Mouse (Mus musculus) liver, embryonic 11.5 days (tissue): Measurements from ENCODE around the gene Rab6a. TPM values are rescaled to one million over a fixed set of nuclear protein-coding genes. Genes with fewer than 3 reads are reported as not detected.

Experiments
- ATAC-seq: fragments of 200-750 bp; cut with Nextera tagmentation; replicated peaks from 2 replicates; pipeline ENCODE4 v1.8.0; 2017; ENCODE audit warnings: moderate number of reproducible peaks, mild to moderate bottlenecking, moderate TSS enrichment, moderate library complexity; ENCODE audit not compliant: low FRiP score
- DNase-seq: peaks from one replicate; pipeline ENCODE4 v3.0.0-alpha.2; 2017; ENCODE audit warnings: low spot score
- H3K27ac ChIP-seq: fragments of 300-500 bp; sonication (generic); 2 replicates; pipeline ENCODE4 v1.5.1; 2014; ENCODE audit warnings: mild to moderate bottlenecking, low read depth, low read length, control low read depth
- H3K27me3 ChIP-seq: fragments of 300-500 bp; sonication (generic); replicated peaks from 2 replicates; pipeline ENCODE4 v1.6.1; 2014; ENCODE audit warnings: low read length, mixed read lengths; ENCODE audit not compliant: control insufficient read depth, insufficient read depth
- H3K36me3 ChIP-seq: fragments of 300-500 bp; sonication (generic); 2 replicates; pipeline ENCODE4 v1.6.1; 2014; ENCODE audit warnings: mild to moderate bottlenecking, low read length, moderate library complexity, mixed read lengths; ENCODE audit not compliant: control insufficient read depth, insufficient read depth
- H3K4me1 ChIP-seq: fragments of 300-500 bp; sonication (generic); replicated peaks from 2 replicates; pipeline ENCODE4 v1.6.1; 2014; ENCODE audit warnings: low read length, mixed read lengths; ENCODE audit not compliant: control insufficient read depth, insufficient read depth
- H3K4me2 ChIP-seq: fragments of 300-500 bp; sonication (generic); 2 replicates; pipeline ENCODE4 v1.6.1; 2014; ENCODE audit warnings: mild to moderate bottlenecking, control low read depth, moderate library complexity
- H3K4me3 ChIP-seq: fragments of 300-500 bp; sonication (generic); 2 replicates; pipeline ENCODE4 v1.5.1; 2014; ENCODE audit warnings: low read depth, low read length, control low read depth
- H3K9ac ChIP-seq: fragments of 300-500 bp; sonication (generic); 2 replicates; pipeline ENCODE4 v1.6.1; 2014; ENCODE audit warnings: low read depth, low read length, control low read depth
- H3K9me3 ChIP-seq: fragments of 300-500 bp; sonication (generic); 2 replicates; pipeline ENCODE4 v1.6.1; 2016; ENCODE audit warnings: low read length, inconsistent platforms, mixed read lengths; ENCODE audit not compliant: control insufficient read depth
- WGBS: fragments of 180-500 bp; shearing (Covaris S2); extraction: QIAGEN DNeasy Blood & Tissue Kit; methylation state at CpG from one replicate; pipeline ENCODE4 v1.1.7; 2014; 5-methylcytosine and 5-hydroxymethylcytosine counted together
- polyA plus RNA-seq: library from polyadenylated mRNA; unstranded; fragments of >200 nt; fragmentation: Nextera tagmentation; extraction: Ambion mirVana; gene quantifications from 2 replicates; pipeline ENCODE4 v1.2.1, GENCODE M21; 2014

Rab6a gene
- polyA plus RNA-seq, 1 experiment from 2014 or later = 81.6 TPM

DNA sequence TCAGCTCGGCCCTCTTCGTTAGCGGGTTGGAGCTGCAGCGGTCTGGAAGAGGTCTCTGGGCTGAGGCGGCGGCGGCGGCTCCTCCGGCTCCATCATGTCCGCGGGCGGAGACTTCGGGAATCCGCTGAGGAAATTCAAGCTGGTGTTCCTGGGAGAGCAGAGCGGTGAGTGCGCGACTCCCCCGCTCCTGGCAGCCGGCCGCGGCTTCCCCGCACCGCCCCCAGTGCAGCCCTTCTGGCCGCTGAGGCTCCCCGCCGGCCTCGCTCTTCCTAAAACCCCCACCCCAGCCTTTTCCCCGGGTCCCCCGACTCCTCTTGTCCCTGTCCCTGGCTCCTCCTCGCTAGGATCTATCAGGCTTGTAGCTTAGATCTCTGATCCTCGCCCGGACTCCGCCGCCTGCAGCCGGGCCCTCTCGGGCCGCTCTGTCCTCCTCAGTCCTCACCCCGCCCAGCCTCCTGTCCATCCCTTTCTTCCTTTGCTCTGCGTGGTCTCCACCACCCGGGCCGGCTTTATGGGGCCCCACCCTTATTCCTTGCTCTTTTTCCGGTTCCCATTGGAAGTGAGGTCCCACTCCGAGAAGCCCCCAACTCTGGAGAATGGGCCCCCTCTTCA, 1.0 kb downstream of the Rab6a start, which contains the start of gene Mrpl48:
Mrpl48 (minus strand) TSS at position 172 of the 612 bp plus-strand sequence.
- WGBS = under 1% methylated on average over 41 of the region's 43 CpGs
- ATAC-seq (peak; percentile 40), DNase-seq (peak; percentile 64)
- peak within 1 kb of the TSS; percentile 60 for H3K4me2 ChIP-seq
- H3K9me3 ChIP-seq = no peaks in the 10 kb centered on the region
- H3K27ac ChIP-seq = peak within 1 kb of the TSS; percentile 99
- H3K9ac ChIP-seq = peak within 1 kb of the TSS; percentile 99
- H3K4me1 ChIP-seq = peaks cover 7% of the 10 kb centered on the region
- H3K27me3 ChIP-seq = no peaks in the 10 kb centered on the region
- H3K4me3 ChIP-seq = peak within 1 kb of the TSS; percentile 100
- no peaks in the 10 kb centered on the region for H3K36me3 ChIP-seq

DNA sequence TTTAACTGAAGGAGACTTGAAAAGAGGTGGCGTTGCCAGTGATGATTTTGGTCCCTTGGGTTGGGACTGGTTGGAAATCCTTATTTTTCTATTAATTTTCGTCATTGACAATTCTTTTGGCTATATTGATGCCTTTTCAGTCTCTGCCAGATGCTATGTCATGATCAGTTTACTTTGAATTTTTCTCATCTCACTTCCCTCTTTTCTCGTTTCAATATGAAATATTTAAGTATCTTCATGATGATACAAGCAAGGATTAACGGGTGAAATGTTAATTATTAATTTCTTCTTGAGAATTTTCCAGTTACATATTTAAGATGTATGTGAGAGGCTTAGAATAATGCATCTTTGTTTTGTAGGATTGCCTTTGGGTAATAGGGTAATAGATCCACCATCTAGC, 1.7 kb downstream of the Rab6a start:
- ATAC-seq = no peak

DNA sequence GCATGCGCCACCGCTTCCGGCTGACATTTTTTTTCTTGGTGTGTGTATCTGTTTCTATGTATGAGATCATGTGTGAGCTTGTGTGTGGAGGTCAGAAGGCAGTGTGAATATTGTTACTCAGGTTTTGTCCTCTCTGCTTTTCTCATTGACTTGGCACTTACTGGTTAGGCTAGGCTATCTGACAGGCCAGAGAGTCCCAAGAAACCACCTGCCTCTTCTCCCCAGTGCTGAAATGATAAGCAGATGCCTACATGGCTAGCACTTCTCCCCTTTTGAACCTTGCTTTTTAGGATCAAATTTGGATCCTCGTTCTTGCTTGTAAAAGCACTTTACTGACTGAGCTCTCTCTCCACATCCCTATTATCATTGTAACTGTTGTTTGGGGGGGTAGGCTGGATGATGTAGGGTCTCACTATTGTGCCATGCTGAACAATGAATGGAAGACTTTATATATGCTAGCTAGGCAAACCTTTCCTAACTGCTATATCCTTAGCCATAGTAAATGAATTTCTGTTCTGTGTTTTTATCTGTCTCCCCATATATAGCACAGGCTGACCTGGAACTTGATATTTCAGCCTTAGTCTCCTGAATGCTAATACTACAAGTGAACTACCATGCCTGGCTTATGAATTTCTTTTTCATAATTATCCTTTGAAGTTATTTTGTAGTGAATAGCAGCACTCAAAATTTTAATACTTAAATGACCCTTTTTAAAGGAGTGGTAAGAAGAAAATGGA, 9.1 kb downstream of the Rab6a start:
- no peak overlapping the region for H3K4me3 ChIP-seq
- no peaks in the 10 kb centered on the region for H3K27me3 ChIP-seq
- DNase-seq = no peak
- peak overlapping the region; percentile 58 for H3K4me2 ChIP-seq
- no peaks in the 10 kb centered on the region for H3K9me3 ChIP-seq
- peaks cover 16% of the 10 kb centered on the region for H3K4me1 ChIP-seq
- 76% methylated on average over 4 of the region's 4 CpGs for WGBS
- H3K27ac ChIP-seq = peak overlapping the region; percentile 81
- peak; percentile 90 for ATAC-seq
- no peak overlapping the region for H3K9ac ChIP-seq
- no peaks in the 10 kb centered on the region for H3K36me3 ChIP-seq

More for the DNA sequence above, 1.7 kb downstream of the Rab6a start:
- Histone ChIP-seq H3K4me1 (peaks cover 7% of the 10 kb centered on the region), H3K27ac (no peak overlapping the region), H3K36me3 (no peaks in the 10 kb centered on the region), H3K4me2 (peak overlapping the region; percentile 60), H3K4me3 (peak overlapping the region; percentile 100), H3K9ac (peak overlapping the region; percentile 99), H3K27me3 (no peaks in the 10 kb centered on the region), H3K9me3 (no peaks in the 10 kb centered on the region)
- 21% methylated on average over 4 of the region's 4 CpGs for WGBS
- DNase-seq = no peak

DNA sequence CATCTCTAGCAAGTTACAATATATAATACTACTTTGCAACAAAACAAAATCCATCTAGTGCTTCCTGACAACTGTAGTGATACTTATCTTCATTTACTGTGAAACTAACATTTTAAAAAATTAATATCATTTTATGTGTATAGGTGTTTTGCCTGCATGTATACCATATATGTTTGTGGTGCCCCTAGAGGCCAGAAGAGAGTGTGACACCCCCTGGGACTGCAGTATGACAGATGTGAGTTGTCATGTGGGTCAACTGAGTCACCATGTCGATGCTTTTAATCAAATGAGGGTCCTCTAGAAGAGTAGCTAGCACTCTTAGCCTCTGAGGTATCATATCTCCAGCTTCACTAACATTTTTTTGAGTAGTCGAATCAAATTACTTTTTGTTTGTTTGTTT, 15.1 kb downstream of the Rab6a start:
- H3K27ac ChIP-seq = no peak overlapping the region
- no peak overlapping the region for H3K9ac ChIP-seq
- no peaks in the 10 kb centered on the region for H3K9me3 ChIP-seq
- 72% methylated on average over 2 of the region's 2 CpGs for WGBS
- no peaks in the 10 kb centered on the region for H3K27me3 ChIP-seq
- H3K4me3 ChIP-seq = no peak overlapping the region
- H3K4me2 ChIP-seq = no peak overlapping the region
- peaks cover 6% of the 10 kb centered on the region; the same call in 1 of the 2 replicates for H3K4me1 ChIP-seq
- DNase-seq (no peak), ATAC-seq (no peak)
- no peaks in the 10 kb centered on the region for H3K36me3 ChIP-seq

DNA sequence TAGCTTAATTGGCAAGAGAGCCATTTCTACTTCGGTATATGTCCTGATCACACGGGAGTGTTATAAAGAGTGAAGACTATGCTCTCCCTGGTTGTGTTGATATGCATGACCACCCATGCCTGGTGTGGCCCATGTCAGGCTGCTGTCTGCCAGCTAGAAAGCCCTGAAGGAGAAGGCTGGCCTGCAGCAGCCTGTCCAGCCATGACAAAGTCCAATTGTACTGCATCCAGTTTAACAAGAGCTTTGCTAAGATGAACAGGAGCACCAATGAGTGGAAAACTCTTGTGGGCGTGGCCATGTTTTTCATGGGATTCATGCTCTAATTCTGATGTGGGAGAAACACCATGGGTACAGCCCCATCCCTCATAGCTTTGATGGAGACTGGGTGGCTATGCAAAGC, 17.3 kb downstream of the Rab6a start:
- H3K9ac ChIP-seq = no peak overlapping the region
- ATAC-seq = no peak
- no peaks in the 10 kb centered on the region for H3K9me3 ChIP-seq
- no peak overlapping the region for H3K4me2 ChIP-seq
- 0 out of 2 replicates have a peak, but pooled peaks cover under 1% of the 10 kb centered on the region for H3K36me3 ChIP-seq
- no peak for DNase-seq
- H3K4me3 ChIP-seq = no peak overlapping the region
- H3K27me3 ChIP-seq = no peaks in the 10 kb centered on the region
- H3K4me1 ChIP-seq = peaks cover 6% of the 10 kb centered on the region; the same call in 1 of the 2 replicates
- H3K27ac ChIP-seq = no peak overlapping the region
- 84% methylated on average over 3 of the region's 3 CpGs for WGBS

DNA sequence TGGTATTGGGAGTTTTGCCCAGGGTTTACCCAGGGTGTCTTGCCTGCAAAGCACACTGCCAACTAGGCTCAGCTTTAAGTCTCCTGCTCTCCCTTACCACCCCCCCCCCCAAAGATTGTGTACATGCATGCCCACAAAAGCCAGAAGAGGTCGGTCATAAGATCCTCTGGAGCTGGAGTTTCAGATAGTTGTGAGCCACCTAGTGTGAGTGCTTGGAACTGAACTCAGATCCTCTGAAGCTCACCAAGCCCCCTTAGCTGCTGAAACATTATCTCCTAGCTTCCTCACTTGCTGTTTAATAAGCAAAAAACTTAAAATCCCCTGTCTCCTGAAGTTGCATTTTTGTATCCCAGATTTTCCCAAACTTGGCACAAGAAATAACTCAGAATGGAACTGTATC, 30.4 kb downstream of the Rab6a start:
- DNase-seq (no peak), ATAC-seq (no peak)
- H3K4me3 ChIP-seq = no peak overlapping the region
- H3K36me3 ChIP-seq = peaks cover 11% of the 10 kb centered on the region
- H3K9me3 ChIP-seq = no peaks in the 10 kb centered on the region
- no peak overlapping the region for H3K4me2 ChIP-seq
- H3K4me1 ChIP-seq = no peaks in the 10 kb centered on the region
- H3K27me3 ChIP-seq = no peaks in the 10 kb centered on the region
- H3K27ac ChIP-seq = no peak overlapping the region
- no peak overlapping the region for H3K9ac ChIP-seq
- 9% methylated on average over 1 of the region's 1 CpGs for WGBS

DNA sequence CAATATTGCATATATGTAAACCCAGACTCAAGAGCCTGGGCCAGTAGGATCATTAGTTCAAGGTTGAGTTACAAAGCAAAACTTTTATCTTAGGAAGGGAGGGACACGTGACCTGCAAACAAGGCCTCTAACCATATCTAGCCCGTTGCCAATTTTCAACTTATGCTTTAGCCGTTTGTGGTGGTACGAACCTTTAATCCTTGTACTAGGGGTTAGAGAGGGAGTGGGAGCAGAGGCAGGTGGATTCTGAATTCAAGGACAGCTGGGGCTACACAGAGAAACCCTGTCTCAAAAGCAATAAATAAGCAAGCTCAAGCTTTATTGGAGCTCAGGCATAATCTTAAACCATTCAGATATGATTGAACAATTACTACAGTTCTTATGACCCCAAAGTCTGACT, 35.2 kb downstream of the Rab6a start:
- Histone ChIP-seq H3K27ac (no peak overlapping the region), H3K36me3 (peaks cover 9% of the 10 kb centered on the region), H3K4me1 (no peaks in the 10 kb centered on the region), H3K4me3 (no peak overlapping the region), H3K4me2 (no peak overlapping the region), H3K9me3 (no peaks in the 10 kb centered on the region), H3K27me3 (no peaks in the 10 kb centered on the region), H3K9ac (no peak overlapping the region)
- ATAC-seq (no peak), DNase-seq (no peak)
- WGBS = 83% methylated on average over 4 of the region's 4 CpGs

DNA sequence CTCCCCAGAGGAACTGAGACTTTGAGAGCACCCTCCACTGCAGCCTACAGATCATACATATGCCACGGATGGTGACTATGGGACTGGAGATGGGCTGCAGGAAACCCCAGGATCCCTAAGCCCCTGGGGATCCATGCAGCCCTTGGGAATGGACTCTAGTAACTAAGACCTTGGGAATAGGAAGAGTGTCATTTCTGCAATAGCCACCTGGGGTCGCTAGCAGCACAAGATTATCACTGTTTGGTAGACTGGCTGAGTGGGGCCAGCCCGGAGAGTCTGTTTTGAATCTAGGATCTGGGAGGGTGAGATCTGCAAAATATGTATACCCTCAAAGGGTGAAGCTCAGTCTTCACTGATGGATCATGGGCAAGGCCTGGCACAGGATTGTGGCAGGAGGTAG, 37.9 kb downstream of the Rab6a start:
- Histone ChIP-seq H3K27me3 (no peaks in the 10 kb centered on the region), H3K4me1 (no peaks in the 10 kb centered on the region), H3K27ac (0 out of 2 replicates have a peak overlapping the region, but pooled peaks have one; percentile 8), H3K4me2 (no peak overlapping the region), H3K36me3 (peaks cover 3% of the 10 kb centered on the region; the same call in 1 of the 2 replicates), H3K9ac (no peak overlapping the region), H3K9me3 (no peaks in the 10 kb centered on the region), H3K4me3 (no peak overlapping the region)
- peak; percentile 70 for DNase-seq
- 28% methylated on average over 3 of the region's 3 CpGs for WGBS
- peak; percentile 63; the same call in 1 of the 2 replicates for ATAC-seq
